Mouse (Mus musculus): ENCODE data around the gene Vcl.

The Vcl gene

GRCm38 (mm10) chr14:20938860-20939259, 9.7 kb downstream of the Vcl start:
- no peak for DNase-seq (ENCODE audit: low read depth, low spot score)

GRCm38 (mm10) chr14:20945296-20945695, 16.1 kb downstream of the Vcl start:
- no peak for DNase-seq (ENCODE audit: low read depth, low spot score)

GRCm38 (mm10) chr14:20956021-20956420, 26.8 kb downstream of the Vcl start:
- no peak for DNase-seq (ENCODE audit: low read depth, low spot score)

- DNase-seq (ENCODE audit: low read depth, low spot score): no peak
Observed at GRCm38 (mm10) chr14:20958971-20959370, 29.8 kb downstream of the Vcl start.

GRCm38 (mm10) chr14:20962466-20962865, 33.3 kb downstream of the Vcl start:
- no peak for DNase-seq (ENCODE audit: low read depth, low spot score)

- no peak for DNase-seq (ENCODE audit: low read depth, low spot score)
Observed at GRCm38 (mm10) chr14:20962906-20963305, 33.7 kb downstream of the Vcl start.

GRCm38 (mm10) chr14:20963863-20964262, 34.7 kb downstream of the Vcl start:
- no peak for DNase-seq (ENCODE audit: low read depth, low spot score)

GRCm38 (mm10) chr14:20964285-20964684, 35.1 kb downstream of the Vcl start:
- DNase-seq (ENCODE audit: low read depth, low spot score): no peak

- DNase-seq (ENCODE audit: low read depth, low spot score): no peak
Observed at GRCm38 (mm10) chr14:20966959-20967670, 37.9 kb downstream of the Vcl start.

- DNase-seq (ENCODE audit: low read depth, low spot score): no peak
Observed at GRCm38 (mm10) chr14:20969066-20969465, 39.9 kb downstream of the Vcl start.

GRCm38 (mm10) chr14:20970389-20970788, 41.2 kb downstream of the Vcl start:
- DNase-seq (ENCODE audit: low read depth, low spot score): no peak

- DNase-seq (ENCODE audit: low read depth, low spot score): no peak
Observed at GRCm38 (mm10) chr14:20970927-20971326, 41.7 kb downstream of the Vcl start.

- DNase-seq (ENCODE audit: low read depth, low spot score): no peak
Observed at GRCm38 (mm10) chr14:20973821-20974220, 44.6 kb downstream of the Vcl start.

GRCm38 (mm10) chr14:20976741-20977140, 47.5 kb downstream of the Vcl start:
- no peak for DNase-seq (ENCODE audit: low read depth, low spot score)

GRCm38 (mm10) chr14:20977726-20978125, 48.5 kb downstream of the Vcl start:
- DNase-seq (ENCODE audit: low read depth, low spot score): no peak

- no peak for DNase-seq (ENCODE audit: low read depth, low spot score)
Observed at GRCm38 (mm10) chr14:20983832-20984231, 54.6 kb downstream of the Vcl start.

GRCm38 (mm10) chr14:20985482-20985881, 56.3 kb downstream of the Vcl start:
- DNase-seq (ENCODE audit: low read depth, low spot score): peak; percentile 27

- no peak for DNase-seq (ENCODE audit: low read depth, low spot score)
Observed at GRCm38 (mm10) chr14:20991492-20991891, 62.3 kb downstream of the Vcl start.

GRCm38 (mm10) chr14:20993067-20993691, 64.0 kb downstream of the Vcl start:
- DNase-seq (ENCODE audit: low read depth, low spot score): peak; percentile 69

- no peak for DNase-seq (ENCODE audit: low read depth, low spot score)
Observed at GRCm38 (mm10) chr14:20994475-20994874, 65.3 kb downstream of the Vcl start.

GRCm38 (mm10) chr14:20995497-20995896, 66.3 kb downstream of the Vcl start:
- DNase-seq (ENCODE audit: low read depth, low spot score): no peak

- DNase-seq (ENCODE audit: low read depth, low spot score): no peak
Observed at GRCm38 (mm10) chr14:20996361-20996760, 67.2 kb downstream of the Vcl start.

GRCm38 (mm10) chr14:20997548-20997947, 68.3 kb downstream of the Vcl start:
- DNase-seq (ENCODE audit: low read depth, low spot score): no peak

All from mesoderm, embryonic 11.5 days (tissue).